Mouse (Mus musculus): Measurements from ENCODE around the gene Olfr685.

Olfr685 gene

GRCm38 (mm10) chr7:105185912-105186311 is at the start of gene Olfr685:
Gene Olfr685 (minus strand): TSS chr7:105186012.
- no peak for DNase-seq (ENCODE audit: low spot score)

DNA sequence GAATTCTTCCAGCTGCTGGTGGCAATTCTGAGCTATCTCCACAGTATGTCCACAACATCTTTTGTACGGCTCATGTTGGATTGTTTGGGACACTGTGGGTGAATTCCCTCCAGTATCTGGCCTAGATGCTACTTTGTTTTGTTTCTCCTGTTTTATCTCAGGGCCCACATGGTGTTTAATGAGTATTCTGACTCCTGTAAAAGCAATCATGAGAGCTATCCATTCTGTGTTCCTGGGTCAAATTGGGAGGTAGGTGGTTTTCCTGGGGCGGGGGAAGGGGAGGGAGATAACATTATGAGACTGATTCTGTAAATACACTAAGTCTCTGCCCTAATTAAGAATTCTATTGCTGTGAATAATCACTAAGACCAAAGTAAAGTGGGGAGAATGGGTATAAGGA is 43.6 kb upstream of the Olfr685 start:
- DNase-seq (ENCODE audit: low spot score) = no peak

DNA sequence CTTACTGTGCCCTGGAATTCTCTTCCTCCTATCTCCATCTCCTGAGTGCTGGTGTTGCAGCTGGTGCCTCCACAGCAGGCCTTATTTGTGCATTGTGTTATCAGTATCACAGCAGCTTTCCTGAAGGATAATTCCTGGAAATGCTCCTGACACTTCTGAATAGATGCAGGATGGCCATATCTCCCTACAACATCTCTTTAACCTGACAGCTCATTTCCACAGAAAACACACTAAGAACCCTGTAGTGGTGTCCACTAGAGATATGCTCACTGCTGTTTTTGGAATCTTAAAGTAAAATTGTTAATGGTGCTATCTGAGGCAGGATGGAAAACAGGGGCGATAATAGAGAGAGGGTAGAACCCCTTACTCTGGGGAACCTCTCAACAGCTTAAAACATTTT is 42.3 kb upstream of the Olfr685 start:
- no peak for DNase-seq (ENCODE audit: low spot score)

DNA sequence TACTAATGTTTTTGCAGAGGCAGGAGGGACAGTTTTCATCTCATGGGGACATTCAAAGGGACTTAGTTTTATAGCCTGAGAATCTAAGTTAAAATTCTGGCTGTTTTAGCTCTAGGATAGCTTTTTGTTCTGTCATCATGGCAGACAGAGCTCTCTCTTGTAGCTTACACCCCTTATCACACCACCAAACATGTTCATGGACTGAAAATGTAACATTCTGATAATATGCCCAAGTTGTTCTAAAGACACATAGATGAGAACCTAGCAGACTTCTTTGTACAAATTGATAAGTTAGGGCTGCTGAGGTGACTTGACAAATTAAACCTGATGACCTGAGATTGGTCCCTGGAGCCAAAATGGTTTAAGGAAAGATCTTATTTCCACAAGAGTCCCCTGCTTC is 40.9 kb upstream of the Olfr685 start:
- DNase-seq (ENCODE audit: low spot score) = no peak

DNA sequence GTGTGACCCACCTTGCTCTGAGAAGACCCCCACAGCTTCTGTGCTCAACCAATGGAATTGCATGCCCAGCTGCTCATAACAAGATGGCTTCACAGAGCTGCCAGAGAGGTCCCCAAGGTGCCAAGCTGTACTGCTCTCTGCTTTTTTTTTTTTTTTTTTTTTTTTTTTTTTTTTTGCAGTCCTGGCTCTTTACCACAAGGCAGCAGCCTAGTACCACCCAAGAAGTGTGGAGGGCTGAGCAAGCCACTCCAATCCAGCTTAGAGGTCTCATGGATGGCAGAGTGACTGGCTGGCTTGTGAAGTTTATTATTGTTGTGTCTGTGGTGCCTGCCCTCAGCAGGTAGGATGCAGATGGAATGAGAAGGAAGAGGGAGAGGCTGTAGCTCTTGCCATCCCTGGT is 40.3 kb upstream of the Olfr685 start:
- DNase-seq (ENCODE audit: low spot score) = no peak

DNA sequence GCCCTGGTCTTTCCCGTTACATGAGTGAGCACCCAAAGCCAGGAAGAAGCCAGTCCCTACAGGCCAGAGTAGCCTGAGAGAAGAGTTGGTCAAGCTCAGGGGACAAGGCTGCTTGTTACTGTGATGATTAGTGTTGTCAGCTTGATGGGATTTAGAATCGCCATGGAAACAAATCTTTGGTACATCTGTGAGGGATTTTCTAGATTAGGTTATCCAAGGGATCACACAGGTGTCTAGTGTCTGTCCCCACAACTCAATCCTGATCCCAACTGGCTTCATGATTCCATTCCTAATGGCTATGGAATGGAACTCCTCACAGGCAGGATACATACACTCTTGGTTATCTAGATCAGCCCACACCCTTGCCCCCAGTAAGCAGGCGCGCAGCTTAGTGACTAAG is 32.5 kb upstream of the Olfr685 start:
- no peak for DNase-seq (ENCODE audit: low spot score)

GRCm38 (mm10) chr7:105214761-105215160 is 28.9 kb upstream of the Olfr685 start:
- DNase-seq (ENCODE audit: low spot score) = no peak

GRCm38 (mm10) chr7:105207385-105207784 is 21.6 kb upstream of the Olfr685 start, which contains the start of gene Olfr686:
Gene Olfr686 (minus strand): TSS chr7:105207485.
- no peak for DNase-seq (ENCODE audit: low spot score)

DNA sequence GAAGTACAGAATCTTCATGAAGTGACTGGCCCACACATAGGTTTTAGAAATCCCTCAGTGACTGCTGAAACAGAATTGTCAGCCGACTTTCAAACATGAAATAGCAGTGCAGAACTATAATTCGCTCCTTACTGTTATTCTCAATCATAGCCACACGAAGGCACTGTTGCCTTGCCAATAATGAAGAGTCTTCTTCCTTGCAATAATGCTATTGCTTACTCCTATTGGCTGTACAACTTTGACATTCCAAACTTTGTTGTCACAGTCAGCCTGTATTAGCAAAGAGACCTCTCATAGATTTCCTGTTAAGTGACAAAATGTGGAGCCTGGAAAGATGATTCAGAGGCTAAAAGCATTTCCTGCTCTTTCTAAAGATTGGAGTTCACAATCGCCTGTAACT is 15.0 kb downstream of the Olfr685 start:
- DNase-seq (ENCODE audit: low spot score) = no peak

DNA sequence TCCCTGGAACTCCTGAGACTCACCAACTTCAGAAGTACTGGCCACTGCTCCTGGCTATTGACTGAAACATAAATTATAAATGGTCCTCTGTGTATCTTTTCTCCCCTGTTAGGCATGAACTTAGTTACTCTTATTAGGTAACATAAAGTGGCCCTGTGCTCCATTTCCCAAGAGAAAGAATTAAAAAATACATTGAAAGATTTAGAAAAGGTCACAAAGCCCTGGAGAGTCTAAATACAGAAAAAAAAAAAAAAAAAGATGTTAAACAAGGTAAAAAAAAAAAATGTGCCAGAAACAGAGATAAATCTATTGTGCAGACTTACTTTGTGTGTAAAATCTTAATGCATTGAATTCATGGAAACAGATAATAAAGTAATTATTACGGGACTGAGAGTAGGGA is 22.3 kb downstream of the Olfr685 start, which contains the start of gene Olfr684:
Gene Olfr684, minus strand, starts transcription at position 101 of the 400 bp plus-strand sequence.
- no peak for DNase-seq (ENCODE audit: low spot score)

GRCm38 (mm10) chr7:105146912-105147311 is 38.9 kb downstream of the Olfr685 start, which contains the start of gene Olfr683:
Gene Olfr683 (minus strand): TSS chr7:105147012.
- DNase-seq (ENCODE audit: low spot score) = no peak

- DNase-seq (ENCODE audit: low spot score) = no peak
Observed at GRCm38 (mm10) chr7:105141275-105141674, 44.5 kb downstream of the Olfr685 start.

All from ovary, adult 18-20 months (tissue).